Mouse (Mus musculus): Measurements from ENCODE around the gene Nckap1l.

DNA sequence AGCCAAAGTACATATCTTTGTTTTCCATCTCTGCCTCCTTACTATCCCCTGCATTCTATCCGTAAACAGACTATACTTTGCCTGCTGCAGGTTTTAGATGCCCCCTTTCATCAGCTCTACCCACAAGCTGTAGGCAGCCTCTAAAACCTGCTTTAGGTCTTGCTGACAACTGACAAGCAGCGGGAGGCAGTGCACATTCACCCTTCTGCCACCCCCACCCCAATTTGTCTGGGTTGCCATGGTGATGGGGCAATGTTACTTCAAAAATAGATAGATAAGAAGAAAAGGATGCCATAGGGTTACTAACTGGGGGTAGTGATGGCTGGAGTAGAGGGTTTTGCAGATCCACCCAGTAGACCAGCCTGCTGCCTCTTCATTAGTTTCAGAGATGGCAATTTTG, 30.9 kb downstream of the Nckap1l start:
- TF ChIP-seq CTCF (IDR thresholded peaks at IDR 0.05; ENCODE audit: low read depth, low read length) (no peak), POLR2A (IDR thresholded peaks at IDR 0.05; ENCODE audit: extremely low read depth, insufficient read depth, low read length) (no peak)

All from liver, adult 2 months (tissue).